Mouse (Mus musculus): ENCODE measurements around the gene Gm17622.

Gene Gm17622

DNA sequence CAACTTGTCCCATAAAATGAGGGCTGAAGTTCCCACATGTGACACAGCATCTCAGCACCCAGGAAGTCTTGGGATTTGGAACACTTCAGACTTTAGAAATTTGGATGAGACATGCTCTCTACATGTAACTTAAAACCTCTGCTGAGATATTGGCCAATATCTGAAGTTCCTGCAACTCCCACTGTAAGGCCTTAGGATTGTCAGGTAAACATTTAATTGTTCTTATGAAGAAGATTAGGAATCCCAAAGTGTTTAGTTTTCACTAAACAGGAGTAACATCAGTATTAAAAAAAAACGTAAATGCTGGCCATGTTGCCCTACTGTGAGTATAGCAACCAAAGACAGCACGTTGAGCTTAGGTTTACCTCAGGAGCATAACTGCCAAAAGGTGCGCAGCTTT lies at the start of gene Gm17622:
Gene Gm17622 (plus strand): TSS at position 301 of the 400 bp plus-strand sequence.
- DNase-seq (ENCODE audit: low spot score in 2 of 2) = no peak

DNA sequence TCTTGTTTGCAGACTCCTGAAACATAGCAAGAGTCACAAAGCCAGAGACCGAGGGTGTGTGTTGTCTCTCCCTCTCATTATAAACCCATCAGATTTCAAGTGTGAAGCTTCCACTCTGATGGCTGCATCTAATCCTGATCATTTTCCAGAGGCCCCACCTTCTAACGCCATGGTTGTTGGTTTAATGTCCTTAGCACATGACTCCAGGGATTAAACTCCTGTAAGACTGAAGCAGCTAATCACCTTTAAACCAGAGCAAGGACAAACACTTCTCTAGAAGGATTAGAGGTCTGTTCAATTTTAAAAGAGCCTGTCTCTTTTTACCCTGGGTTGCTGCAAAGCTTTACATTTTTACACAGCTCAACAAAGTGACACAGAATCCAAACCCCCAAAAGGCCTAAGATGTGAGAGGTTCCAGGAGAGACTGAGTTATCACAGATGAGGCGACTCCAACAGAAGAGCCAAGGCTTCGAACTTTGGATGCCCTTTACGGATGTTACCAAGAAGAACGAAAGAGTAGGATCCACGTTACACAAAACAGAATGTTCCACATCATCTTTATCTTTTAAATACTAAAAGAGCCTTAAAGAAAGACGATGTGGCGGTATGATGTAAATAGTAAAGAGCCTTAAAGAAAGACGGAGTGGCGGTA lies 40.2 kb upstream of the Gm17622 start:
- DNase-seq (ENCODE audit: low spot score in 2 of 2) = no peak

DNA sequence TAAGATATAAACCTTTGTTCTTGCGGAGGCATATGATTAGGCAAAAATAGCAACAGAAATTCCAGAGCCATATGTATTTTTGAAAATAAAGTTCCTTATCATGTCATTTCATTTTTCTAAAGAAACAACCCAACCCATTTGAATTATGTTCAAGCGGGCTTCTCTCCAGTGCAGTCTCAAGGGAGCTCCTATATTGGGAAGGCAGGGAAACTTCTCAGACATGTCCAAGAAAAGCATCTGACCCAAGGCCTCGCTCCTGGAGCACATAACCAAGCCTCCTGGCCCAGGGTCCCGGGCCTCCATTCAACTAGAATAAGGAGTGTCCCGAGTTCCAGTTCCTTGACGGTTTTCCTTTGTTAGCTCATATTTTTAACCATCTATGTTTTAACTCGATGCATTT lies 39.7 kb upstream of the Gm17622 start:
- DNase-seq (ENCODE audit: low spot score in 2 of 2) = no peak

DNA sequence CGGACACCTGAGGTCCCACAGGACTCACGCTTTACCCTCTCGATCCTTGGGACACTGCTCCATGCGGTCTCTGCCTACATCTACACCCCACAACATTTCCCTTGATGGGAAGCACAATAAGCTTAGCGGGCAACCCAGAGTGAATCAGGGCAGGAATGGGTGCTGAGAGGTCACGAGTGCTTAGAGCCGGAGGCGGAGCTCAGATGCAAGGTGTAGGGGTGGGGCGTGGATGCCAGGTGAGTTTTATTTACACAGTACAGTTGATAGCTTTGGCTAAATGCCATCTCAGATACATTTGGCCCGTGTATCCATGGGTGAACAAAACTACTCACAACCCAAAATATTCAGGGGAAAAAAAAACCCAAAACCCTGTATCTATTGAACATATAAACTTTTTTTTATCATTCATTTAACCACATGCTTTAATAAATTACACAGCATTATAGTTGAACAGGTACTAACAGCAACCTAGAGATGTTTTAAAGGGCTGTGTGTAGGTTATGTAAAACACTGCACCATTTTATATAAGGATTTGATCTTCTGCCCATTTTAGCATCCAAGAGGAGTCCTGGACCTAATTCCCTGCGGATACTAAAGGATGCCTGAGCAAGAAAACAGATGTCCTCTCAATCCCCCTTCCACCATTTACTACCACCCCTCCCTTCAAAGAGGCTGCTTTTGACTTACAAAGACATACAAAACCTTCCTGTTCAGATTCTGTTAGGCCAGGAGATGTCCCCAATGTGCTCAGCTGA lies 39.0 kb upstream of the Gm17622 start:
- no peak for DNase-seq (ENCODE audit: low spot score in 2 of 2)

DNA sequence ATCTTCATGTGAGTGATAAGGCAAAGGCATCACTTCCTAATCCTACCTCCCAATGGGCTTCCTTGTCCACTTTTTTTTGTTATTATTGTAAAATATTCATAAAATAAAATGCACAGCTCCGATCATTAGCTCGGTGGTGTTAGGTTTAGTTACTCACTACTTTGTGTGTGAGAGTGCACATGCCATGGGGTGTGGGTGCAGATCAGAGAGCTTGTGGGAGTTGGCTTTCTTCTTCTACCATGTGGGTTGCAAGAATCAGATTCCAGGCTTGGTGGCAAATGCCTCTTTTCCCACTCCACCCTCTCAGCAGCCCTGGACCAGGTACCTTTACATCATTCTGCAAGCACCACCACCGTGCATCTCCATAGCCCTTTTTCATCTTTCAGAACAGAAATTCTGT lies 37.9 kb upstream of the Gm17622 start:
- DNase-seq (ENCODE audit: low spot score in 2 of 2) = no peak

DNA sequence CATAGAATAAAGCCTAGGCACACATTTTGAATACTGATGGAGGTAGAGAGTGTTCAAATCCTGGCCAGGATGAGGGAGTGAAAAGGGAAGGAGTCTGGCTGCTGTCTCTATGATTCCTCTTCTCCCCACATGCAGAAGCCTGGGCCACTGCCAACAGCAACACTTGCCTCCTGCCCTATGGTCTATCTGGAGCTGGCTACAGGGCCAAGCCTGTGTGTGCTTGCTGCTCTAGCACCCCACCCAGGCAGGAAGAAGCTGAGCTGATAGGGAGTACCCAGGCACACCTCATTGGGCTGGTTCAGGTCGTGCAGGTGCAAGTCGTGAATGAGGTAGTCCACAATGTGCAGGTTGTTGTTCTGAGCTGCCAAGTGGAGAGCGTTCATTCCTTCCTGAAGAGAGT lies 36.2 kb upstream of the Gm17622 start:
- no peak for DNase-seq (ENCODE audit: low spot score in 2 of 2)

DNA sequence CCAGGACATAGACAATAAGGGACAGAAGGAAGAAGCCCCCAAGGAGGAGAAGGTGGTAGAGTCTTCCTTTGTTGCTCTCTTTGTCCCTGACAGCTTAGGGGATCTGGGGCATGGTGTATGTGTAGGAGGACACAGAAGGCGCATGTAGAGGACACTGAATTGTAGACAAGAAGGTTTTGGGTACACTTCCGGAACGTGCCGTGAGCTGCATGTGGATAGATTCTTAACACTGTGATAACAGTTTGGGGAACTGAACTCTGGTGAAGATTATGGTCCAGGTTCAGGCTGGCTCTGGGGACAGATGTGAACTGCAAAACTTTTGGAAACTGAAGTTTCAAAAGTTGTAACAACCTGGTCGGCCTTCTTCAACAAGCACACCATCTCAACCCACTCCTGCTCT lies 33.0 kb upstream of the Gm17622 start:
- DNase-seq (ENCODE audit: low spot score in 2 of 2) = no peak

DNA sequence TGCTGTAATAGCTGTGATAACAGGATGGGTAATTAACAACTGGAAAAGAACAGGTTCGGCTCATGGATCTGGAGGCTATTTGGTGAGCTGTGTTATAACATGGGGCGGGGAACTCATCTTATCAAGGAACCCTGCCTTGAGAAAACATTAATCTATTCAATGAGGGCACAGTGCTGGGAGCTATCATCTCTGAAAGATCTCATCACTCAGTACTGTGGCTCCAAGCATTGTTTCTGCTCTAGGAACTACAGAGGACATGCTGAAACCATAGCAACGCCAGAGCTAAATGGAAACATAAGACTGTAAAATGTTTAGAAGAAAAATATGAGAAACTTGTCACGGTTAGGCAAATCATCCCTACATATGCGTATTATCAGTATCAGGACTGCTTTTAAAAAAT lies 32.5 kb upstream of the Gm17622 start:
- no peak for DNase-seq (ENCODE audit: low spot score in 2 of 2)

DNA sequence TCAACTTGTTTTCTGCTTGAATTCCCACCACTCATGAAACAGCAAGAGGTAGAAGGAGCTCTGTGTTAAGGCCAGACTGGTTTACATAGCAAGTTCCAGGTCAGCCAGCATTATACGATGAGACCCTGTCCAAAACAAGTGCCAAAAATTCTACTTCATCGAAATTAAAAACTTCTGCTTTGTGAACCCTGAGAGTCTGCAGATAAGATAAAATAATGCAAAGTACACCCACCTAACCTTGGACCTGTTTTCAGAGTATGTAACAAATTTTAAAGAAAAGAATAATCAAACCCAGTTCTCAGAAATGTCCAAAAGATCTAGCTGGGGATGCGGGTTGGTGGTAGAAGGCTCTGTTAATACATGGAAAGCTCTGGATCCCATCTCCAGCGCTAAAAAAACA lies 31.9 kb upstream of the Gm17622 start:
- DNase-seq (ENCODE audit: low spot score in 2 of 2) = no peak

DNA sequence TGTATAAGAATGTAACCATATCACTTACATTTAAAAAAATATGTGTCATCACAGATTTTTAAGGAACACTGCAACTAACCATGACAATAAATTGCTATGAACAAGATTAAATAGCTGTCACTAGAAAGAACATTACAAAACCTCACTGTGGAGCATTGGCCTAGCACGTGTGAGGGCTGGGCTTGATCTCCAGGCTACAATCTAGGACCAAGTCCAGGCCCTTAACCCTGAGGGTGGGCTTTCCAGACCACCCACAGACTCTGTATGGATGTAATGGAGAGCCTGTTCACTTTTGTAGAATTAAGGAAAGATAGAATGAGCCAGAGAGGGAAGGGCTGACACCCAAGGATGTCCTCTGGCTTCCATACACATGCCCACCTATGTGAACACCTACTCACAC lies 27.9 kb upstream of the Gm17622 start:
- DNase-seq (ENCODE audit: low spot score in 2 of 2) = no peak

DNA sequence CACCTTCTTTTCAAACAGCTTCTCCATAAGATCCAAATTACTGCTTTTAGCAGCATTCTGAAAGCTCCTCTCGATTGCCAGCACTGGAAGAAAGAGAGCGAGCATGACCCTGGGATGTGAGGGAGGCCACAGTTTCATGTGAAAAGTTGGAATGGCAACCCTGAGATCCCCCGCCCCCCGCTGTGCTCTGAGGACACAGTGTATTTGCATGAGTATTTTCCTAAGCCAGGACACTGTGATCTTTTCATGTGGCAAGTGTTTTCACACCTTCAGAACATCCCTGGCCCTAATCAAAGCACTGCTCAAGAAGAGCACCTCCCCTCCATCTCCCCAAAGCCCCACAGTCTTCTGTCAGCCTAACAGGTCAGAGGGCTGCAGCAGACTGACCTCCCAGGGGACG lies 25.2 kb upstream of the Gm17622 start:
- DNase-seq (ENCODE audit: low spot score in 2 of 2) = no peak

DNA sequence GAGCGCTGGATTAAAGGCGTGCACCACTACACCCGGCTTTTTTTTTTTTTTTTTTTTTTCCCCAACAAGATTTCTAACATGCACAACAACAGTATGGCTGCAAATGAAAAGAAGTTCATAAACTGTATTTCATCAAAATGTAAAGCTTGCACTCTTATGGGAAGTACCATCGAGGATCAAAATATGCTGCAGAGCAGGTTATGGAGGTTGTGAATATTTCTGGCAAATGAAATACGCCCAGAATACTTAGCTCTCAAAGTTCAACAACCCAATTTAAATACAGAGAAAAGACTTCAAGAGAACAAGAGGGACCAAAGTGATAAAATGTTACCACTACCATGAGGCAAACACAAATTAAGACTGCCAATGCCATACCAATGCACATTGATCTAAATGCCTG lies 21.9 kb upstream of the Gm17622 start:
- DNase-seq (ENCODE audit: low spot score in 2 of 2) = no peak

DNA sequence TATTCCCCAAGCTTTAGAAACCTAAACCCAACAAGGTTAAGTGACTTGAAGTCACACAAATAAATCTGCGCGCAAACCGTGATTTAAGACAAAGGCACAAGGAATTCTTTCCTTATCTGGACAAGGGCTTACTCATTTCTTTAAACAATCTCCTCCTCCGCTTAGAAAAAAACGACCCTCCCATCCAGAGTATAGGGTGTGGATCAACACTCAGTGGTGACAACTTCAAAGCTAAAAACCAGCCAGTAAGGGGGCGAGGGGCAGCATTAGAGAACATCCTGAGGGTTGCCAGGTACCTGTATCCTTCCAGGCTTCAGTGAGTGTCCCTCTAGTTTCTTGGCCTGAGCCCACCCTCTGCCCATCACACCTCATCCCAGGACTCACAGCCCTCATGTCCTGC lies 20.0 kb upstream of the Gm17622 start:
- DNase-seq (ENCODE audit: low spot score in 2 of 2) = no peak

DNA sequence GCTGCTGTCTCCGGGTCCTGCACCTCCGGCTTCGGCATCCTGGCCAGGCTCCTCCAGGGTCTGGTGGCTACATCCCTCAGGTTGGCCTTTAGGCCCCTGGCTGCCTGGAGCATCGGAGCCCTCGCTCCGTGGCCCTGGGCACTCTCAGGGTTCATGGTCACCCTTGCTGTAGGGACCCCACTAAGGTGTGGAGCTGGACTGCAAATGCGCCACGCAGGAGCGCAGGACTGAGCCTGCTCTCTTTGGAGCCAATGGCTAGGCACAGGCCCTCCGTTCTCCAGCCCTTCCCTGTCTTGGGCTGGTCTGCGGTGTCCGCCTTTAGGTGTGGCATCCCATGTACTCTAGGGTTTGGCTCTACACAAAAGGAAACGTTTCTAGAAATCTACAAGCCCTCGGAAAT lies 19.6 kb upstream of the Gm17622 start, which contains the start of gene Ankdd1b:
Gene Ankdd1b (minus strand): TSS at position 242 of the 400 bp plus-strand sequence.
- no peak for DNase-seq (ENCODE audit: low spot score in 2 of 2)

DNA sequence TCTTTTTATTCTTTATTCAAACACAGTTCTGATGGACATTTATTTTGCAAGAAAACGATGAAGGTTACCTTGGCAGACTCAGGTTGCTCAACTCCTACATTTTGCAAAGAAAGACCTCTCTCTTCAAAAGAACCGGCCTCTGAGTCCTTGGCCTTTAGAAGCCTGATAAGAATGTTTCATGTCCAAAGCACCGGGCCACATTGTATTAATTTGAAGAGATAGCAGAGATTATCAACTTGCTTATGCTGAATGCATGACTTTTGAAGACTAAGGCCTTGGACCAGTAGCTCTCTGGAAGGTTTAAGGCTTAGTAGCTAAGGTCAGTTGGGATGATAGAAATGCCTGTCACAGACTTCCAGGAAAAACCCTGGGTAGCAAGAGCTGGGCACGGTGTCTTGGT lies 13.3 kb upstream of the Gm17622 start:
- DNase-seq (ENCODE audit: low spot score in 2 of 2) = no peak

DNA sequence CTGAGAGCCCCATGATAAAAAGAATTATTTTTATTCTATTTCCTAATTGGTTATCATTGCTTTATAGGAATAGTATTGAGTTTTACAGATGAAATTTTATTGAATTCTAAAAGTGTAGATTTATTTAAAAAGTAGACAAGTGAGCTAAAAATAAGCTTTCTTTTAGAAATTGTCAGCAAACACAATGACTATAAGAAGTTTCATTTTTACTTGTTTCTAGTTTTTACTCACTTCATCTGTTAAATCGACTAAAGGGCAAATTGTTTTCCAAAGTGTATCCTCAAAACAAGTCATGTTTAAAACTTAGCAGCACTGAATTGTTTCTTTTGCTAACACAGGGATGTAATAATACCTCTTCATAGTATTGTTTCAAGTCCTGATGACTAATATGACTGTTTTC lies 11.5 kb upstream of the Gm17622 start:
- no peak for DNase-seq (ENCODE audit: low spot score in 2 of 2)

DNA sequence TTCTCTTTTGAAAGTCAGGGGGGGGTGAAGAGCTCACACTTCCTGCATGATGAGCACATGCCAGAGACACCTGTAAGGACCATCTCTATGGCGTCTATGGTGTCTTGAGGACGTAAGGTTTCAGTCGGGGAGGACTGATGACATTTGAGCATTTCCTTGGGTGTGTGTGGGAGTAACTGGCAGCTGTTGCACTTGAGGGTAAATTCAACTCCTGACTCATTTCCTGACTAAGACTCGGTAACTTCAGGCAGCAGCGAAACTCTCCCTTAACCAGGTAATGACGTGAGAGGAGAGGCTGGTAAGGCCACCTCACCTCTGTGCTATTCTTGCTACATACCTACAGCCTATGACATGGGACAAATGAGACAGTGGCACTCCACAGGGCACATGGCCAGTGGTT lies 3.3 kb upstream of the Gm17622 start:
- DNase-seq (ENCODE audit: low spot score in 2 of 2) = no peak

DNA sequence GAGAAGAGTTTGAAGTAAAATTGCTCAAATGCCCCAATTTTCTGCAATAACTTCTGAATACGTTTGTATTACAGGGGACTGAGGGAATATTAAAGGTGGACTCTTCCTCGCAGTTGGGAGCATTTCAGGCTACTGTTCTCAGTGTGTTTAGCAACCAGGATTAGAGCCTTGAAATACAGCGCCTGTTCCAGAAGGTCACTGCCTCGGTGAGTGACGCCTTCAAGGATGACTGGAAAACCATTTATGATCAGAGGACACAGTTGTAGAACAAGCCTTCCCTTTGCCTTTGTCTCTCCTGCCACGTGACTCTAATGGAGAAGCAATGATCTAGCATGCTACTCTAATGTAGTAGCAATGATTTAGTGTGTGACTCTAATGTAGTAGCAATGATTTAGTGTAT lies 2.6 kb upstream of the Gm17622 start:
- DNase-seq (ENCODE audit: low spot score in 2 of 2) = no peak

DNA sequence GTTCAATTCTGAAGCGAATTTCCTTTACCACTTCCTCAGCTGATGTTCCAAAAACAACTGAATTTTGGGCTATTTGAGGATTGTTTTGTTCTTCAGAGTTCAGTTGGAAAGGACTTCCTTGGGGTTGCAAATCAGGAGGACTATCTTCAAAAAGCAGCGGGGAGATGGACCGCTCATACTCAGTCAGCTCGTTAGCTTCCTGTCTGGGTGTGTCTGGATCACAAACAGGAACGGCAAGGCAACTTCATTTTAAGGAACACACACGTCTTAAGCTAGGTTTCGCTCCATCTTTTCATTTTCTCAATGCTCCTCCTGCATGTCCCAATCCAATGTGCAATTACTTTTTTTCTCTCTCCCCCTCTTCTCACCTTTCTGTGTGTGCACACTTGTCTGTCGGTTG lies 6.1 kb downstream of the Gm17622 start:
- DNase-seq (ENCODE audit: low spot score in 2 of 2) = no peak

DNA sequence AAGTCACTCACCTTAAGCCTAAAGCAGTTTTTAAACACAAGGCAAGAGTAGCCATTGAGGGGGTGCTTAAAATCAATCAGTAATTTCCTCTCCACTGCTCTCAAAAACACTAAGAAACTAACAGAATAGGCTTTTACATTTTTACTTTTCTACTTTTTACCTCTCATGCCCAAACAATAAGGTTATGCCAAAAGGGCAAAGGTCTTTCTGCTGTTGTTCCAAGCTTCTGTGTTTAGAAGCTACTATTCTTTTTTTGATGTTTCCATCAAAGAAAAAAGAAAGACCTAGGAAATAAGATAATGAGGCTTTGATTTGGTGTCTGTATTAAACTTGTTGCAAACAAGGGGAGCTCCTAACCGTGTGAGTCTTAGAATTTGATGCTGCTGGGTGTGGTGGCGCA lies 9.4 kb downstream of the Gm17622 start:
- DNase-seq (ENCODE audit: low spot score in 2 of 2) = no peak

DNA sequence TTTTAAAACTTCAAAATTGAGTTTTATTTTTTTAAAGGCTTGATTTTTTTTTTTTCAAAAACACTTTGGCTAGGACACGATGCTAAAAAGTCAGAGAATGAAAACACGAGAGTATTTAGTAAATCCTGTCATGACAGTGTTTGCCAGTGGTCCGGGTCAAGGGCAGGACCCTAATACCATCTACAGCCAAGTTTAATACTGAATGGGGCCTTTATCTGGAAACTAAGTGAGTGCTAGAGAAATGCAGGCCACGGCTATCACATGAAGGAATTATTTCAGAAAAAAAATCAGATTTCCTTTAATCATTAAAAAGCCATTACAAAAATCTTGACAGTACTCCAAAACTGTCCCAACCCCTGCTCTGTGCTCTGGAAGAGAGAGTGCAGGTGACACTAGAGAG lies 15.1 kb downstream of the Gm17622 start:
- DNase-seq (ENCODE audit: low spot score in 2 of 2) = no peak

DNA sequence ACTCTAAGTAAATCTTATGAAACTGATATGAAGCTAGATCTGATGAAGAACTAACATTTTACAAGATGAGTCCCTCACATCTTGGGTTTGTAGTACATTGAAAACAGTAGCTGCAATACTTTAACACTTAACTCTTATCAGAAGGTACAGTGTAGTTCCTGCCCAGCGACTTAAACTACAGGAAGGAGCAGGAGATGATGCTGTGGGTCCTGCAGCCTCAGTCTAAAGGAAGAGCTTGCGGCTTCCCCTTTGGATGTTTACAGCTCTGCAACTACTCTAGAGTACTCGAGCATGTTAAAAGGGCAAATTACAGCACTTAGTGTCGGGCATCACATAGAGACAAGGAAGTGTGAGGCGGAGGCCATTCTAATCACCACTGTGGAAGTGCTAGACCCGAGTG lies 15.8 kb downstream of the Gm17622 start:
- DNase-seq (ENCODE audit: low spot score in 2 of 2) = no peak

DNA sequence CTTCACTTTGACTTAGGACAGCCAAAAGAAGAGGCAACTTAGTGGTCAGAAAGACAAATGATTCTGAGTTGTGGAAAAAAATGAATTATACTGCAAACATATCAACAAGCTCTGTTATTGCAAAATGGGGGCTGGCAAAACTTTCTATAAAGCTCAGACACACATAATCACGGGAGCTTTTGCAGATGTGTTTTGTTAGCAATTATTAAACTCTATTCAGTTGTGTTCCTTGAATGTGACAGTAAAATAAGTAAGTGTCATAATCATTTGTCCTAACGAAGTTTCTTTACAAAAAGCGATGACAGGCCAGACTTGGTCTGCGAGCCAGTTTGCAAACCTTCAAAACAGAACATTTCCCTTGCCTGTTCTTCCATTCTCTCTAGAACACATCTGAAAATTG lies 17.0 kb downstream of the Gm17622 start:
- no peak for DNase-seq (ENCODE audit: low spot score in 2 of 2)

DNA sequence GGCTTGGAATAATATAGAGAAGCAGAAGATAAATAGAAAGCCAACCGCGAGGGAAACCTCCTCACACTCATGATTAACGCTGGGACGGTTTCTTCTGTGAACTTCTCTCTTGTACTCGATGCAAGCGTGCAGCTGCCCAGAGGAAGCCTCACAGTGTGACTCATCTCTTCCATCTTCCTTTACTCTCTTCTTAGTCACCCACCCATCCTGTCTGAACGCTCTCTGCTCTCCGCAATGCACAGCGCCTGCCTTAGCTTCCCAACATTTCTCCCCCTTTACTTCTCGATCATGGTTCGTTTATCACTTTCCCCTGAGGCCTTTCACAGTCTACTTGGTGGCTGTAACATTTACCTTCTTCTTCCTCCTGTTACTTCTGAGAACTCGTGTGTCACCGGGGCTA lies 20.1 kb downstream of the Gm17622 start:
- peak in 1 of 2 experiments; percentile 16 for DNase-seq (ENCODE audit: low spot score in 2 of 2)
